Mouse (Mus musculus) c-Kit-positive CD71-negative TER-119-negative erythroid progenitor cells, embryonic 14.5 days (primary cell): ENCODE data around the gene Gm20388.

Experiments used
- DNase-seq: peaks from one replicate; pipeline ENCODE4 v3.0.0-alpha.2; 2013; ENCODE audit warnings: low read depth

Gene Gm20388

DNA sequence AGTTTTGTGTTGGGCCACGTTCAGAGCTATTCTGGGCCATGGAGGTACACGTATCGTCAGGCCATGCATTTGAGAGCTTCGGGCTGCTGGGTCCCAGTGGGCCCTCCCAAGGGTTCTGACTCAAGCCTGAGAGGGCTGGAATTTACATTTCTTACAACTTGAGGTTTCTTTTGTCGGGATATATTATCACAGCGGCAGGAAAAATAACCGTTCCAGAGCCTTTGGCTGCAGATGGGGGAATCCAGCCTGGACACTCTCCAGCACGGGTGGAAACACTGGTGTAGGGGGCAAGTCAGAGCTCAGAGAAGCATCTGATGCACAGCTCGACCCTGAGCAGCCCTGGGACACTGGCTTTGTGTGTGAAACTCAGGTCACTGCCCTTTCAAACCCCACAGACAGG is 2192.6 kb downstream of the Gm20388 start:
- DNase-seq = no peak

DNA sequence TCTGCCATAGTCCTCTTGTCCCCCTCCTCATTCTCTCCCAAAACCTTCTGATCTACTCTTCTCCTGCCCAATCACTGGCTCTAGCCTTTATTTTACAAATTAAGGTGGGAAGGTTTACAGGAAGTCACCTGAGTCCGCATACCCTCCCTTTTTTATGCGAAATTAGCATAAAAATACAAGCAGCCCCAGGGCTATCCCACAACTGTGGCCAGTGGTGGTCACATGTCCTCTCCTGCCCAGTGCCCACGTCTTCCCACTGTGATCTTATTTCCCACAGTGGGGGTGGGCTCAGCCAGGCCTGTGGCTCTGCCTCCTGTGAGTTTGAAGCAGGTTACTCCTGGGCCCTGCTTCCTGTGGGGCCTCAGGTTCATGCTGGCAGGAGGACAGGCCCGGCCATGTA is 2194.0 kb downstream of the Gm20388 start:
- DNase-seq = no peak

DNA sequence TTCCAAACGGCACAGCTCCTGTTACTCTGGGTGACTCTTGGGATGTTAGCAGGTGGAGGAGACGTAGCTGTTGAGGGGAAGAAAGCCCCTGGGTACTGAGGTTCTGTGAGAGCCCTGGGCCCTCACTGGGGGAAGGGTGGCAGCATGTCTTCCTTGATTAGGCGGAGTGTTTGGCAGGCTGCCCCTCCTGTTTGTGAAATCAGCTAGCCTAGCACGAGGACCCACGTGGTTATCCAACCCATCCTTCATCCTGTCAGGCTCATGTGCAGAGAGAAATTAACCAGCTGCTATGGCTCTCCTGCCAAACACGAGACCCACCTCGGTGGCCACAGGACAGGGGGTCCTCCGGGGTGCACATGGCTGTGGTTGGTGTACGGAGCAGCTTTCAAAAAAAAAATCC is 2195.6 kb downstream of the Gm20388 start:
- DNase-seq = no peak

DNA sequence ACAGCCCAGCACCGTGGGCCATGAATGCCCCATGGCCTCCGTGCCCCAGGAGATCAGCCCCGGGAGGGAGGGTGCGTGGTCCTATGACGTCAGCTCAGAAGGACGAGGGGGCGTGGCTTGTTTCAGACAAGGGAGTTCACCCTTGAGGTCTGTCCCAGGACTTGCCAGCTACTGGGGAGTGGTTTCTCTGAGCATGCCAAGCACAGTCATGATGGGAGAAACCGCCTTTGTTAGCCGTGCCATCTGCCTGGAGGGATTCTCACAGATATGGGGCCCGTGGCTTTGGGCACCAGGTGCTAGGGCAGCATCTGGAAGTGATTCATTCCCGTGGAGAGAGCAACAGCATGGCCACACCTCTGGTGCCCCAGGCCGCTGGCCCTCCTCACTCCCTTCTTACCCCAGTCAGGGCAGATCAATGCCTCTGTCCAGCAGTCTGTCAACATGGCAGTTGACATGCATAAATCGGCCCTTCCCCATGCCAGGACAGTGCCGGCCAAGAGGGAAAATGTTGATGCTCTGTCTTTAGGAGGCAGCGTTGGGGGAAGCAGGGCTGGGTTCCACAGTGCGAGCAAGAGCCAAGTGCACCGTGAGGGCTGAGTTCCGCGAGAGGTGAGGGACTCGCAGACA is 2199.7 kb downstream of the Gm20388 start:
- DNase-seq = no peak

DNA sequence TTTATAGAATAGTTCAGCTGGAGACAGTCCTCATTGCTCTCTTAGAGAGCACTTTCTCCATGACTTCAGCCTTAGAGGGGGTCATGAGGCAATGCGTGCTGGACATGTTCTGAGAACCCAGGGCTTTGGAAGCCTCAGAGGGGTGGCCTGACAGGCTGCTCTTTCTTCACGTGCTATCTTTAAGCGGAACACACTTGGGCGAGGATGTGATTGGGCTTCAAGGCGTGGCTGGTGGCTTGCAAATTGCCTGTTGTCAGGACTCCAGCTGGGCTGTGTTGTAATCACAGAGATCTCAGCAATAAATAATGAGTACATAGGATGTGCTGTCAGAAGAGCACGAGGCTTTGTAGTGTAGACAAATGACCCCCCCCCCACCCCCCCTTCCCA is 2200.2 kb downstream of the Gm20388 start:
- DNase-seq = no peak

DNA sequence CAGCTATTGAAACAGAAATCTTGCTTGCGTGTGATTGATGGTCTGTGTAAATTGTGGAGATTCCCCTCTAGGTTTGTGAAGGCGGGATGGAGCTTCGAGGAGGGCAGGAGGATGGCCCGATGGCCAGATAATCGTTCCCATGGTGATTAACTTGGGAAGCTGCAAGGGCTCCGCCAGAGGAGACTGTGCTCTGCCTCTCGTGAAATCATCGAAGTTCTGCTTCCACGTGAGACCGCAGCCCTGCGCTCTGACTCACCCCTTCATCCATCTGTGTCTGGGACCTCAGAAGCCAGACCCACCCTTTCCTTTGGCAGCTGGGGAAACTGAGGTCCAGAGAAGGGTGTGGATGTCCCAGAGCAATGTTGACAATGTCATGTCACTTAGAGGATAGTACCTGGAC is 2201.1 kb downstream of the Gm20388 start:
- no peak for DNase-seq

DNA sequence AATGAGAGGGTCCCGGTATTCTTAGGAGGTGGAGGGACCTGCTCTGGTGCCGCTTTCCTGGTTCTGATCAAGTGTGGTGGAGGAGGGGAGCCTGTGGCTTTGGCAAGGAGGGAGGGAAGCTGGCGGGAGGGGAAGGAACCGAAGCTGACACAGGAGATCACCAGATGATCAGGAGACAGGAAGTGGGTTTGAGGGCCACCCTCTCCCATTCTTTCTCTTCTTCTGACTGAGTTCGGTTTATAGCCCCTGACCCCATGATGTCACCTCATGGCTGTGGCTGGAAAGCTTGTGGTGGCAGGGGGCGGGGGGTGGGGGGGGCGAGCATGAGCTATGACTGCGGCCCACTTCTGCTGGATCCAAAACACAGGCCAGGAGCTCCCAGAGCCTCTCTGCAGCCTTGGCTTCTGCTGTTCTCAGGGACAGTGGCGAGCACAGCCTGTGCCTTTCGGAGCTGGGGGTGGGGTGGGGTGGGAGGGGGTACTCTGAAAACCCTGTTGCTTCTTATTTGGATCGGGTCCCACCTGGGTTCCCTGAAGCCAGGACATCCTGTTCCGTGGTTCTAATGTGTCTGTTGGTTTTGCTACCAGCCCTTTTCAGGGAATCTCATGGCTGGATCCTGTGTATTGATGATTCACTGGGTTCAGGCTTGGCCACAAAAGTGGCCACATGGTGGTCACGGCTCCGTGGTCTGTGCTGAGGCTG is 2201.8 kb downstream of the Gm20388 start:
- DNase-seq = peak; percentile 33

DNA sequence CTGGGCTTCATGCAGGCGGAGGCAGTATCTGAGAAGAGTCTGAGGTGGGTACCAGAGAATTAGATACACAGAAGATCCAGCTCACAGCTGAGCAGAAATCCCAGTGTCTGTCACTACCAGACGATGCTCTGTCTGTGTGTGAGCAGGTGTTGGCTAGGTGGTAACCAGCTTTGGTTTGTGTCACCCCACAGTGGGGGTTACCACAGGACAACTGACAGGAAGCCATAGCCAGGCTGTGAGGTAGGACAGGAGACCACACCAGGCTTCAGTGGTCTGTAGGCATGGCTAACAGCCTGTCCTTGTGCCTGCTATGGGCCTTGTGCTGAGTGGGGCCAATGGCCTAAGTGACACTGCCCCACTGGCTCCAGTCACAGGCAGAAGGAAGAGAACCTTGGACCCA is 2204.2 kb downstream of the Gm20388 start:
- no peak for DNase-seq

DNA sequence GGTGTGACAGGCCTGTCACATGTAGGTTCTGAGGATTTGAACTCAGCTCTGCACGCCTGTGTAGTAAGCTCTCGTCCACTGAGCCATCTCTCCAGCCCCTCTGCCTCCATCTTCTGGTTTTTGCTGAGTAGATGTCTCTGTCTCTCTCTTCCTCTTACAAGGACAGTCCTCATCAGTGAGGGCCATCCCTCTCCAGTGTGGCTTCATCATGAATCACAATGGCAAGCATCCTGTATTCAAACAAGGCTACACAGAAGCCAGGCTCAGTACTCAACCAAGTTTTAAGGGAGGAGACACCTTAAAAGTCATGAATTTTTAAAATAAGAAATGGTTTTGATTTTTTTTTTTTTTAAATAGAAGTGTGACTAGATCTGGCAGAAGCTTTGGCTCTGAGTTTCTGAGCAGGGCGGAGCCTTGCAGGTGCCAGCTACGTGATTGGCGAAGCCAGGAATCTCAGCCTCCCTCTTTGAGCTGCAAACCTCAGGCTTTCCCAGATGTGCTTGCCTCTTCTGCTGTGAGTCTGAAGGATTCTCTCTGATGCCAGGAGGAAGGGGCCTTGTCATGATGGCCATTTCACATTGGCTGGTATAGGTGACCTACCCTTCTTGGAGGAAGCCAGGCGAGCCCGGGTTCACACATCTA is 2206.2 kb downstream of the Gm20388 start:
- no peak for DNase-seq

DNA sequence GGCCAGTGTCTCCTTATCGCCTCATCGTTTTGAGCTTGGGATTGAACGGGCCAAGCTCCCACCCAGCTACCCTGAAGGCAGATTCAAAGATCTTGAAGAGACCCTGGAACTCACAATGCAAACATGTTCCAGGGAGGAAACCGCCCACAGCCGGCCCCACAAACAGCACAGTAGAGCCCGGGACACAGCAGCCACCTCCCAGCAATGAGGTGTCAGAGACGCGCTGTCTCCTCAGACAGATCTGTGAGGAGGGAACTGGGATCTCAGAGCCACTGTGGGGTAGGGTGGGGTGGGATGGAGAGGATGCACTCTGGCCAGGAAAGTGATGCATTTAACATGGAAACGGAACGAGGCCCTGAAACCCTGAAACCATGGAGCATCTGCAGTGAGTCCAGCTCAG is 2207.5 kb downstream of the Gm20388 start:
- no peak for DNase-seq

DNA sequence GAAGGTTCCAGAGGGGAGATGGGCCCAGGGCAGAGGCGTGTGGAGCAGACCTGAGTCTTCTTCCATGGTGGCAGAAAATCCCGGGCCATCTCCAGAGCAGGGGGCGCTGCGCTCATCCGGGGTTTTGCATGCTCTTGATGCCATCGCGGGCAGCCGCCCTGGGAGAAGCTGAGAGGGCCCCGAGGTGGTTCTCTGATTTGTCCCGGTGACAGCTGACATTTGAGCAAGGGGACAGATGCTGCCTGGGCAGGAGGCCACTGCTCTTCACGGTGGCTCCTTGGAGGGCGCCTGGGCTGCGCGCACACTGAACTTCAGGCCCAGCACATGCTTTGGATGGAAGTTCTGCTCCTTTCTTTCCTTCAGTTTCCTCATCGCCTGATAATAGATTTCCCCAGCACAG is 2207.9 kb downstream of the Gm20388 start:
- no peak for DNase-seq

DNA sequence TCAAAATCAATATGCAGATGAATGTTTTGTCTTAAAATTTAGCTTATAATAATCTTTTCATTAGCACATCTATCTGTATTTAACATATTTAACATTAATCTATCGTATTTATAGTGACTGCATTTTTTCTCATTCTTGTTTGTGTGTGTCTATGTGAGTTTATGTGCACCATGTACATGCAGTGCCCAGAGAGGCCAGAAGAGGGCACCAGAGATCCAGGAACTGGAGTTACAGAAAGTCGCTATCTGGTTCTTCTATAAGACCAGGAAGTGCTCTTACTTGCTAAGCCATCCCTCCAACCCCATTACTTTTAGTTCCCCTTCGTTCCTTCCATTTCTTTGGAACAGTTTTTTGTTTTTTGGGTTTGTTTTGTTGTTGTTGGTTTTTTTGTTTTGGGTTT is 2213.7 kb downstream of the Gm20388 start:
- no peak for DNase-seq

DNA sequence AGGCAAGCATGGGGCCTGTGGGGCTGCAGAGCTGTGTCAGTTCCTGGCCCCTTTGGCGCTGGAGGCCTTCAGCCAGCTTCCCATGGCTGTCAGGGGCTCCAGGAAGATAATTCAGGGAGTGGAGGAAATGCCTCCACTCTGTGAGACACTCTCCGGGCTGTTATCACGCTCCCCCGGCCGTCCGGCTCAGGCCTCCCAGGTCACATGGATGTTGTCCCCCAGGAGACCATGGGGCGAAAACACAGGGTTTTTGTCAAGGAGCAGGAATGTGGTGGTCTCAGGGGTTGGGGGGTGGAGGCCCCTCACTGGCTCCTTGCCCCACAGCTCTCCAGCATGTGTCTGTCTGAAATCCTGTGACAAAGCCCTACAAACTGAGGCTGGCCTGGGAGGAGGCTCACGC is 2216.0 kb downstream of the Gm20388 start:
- DNase-seq = no peak

DNA sequence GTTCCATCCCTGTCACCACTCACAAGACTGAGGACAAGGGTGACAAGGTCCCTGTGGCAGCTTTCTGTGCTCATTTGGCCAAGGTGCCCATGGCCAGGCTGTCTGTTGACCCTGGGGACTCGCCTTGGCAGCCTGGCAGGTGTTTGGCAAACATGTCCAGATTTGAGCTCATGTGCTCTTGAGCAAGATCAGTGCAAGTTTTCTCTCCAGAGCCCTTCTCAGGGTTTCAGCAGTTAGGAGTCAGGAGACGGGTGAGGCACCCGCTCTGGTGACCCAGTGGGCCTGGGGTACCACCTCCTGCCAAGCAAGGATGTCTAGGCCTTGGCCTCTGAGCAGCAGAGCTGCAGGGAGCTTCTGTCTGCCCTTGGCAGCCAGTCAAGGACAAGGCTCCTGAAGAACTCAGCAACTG is 2223.5 kb downstream of the Gm20388 start:
- no peak for DNase-seq

DNA sequence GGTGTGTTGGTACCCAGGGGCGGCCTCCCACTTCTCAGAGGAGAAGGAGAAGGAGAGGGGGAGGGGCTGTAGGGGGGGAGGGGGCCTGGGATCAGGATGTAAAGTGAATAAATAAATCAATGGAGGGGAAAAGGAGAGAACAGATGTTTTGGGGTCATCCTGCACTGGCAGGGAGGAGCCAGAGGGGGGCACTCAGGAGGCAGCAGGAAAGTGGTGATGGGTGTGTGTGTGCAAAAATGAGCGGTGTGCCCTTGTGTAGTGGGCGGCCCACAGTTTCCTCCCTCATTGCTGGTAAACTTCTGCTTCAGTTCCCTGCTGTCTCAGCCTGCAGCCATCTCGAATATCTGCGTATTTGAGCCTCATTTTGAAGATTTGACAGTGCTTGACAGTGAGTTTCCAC is 2224.9 kb downstream of the Gm20388 start:
- no peak for DNase-seq

DNA sequence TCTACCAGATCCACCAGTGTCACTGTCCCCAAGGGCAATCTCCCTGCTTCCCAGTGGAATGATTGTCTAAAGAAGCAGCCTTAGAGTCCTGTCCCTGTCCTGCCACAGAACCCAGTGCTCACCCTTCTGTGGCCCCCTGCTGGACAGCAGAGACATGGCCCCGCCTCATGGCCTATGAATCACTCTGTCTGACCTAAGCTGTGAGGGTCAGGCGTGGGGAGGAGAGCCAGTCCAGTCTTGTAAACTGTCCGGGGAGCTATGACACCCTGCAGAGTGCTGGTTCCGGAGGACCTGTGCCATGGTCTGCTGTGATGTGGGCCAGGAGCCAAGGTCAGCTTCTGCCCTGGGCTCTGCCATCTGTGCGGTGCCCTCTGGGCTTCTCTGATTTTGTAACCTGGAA is 2229.1 kb downstream of the Gm20388 start:
- DNase-seq = peak; percentile 36

DNA sequence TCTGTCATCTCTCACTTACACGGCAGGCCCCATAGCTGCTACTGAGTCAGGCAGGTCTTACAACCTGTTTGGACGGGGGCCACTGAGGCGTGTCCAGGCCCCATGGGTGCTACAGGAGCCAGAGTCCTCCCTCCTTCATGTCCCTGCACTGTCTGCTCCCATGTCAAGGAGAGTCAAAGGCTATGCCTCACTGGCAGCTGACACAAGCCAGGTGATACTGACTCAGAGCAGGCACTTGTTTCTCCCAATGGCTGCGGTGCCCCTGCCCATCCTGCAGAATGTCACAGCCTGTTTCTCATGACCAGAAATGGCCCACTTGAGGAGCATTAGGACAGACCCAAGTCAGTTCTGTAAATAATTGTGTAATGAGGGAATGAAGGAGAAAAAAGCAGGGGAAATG is 2229.8 kb downstream of the Gm20388 start:
- no peak for DNase-seq

DNA sequence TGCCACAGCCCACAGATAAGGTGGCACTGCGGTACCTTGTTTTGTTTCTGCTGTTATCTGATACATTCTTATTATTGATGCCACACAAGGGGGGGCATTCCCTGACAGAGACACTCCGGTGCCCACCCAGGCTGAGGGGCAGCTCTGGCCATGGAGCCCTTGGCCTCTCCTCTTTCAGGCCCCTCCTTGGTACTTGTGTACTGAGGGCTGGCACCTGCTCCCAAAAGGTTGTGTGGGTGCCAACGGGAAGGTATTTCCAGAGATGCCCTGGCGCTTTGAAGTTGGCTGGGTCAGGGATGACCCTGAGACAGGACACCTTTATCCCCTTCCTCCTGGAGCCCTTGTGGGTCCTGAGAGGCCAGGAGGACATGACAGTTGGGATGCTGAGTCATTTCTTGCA is 2231.8 kb downstream of the Gm20388 start:
- no peak for DNase-seq

DNA sequence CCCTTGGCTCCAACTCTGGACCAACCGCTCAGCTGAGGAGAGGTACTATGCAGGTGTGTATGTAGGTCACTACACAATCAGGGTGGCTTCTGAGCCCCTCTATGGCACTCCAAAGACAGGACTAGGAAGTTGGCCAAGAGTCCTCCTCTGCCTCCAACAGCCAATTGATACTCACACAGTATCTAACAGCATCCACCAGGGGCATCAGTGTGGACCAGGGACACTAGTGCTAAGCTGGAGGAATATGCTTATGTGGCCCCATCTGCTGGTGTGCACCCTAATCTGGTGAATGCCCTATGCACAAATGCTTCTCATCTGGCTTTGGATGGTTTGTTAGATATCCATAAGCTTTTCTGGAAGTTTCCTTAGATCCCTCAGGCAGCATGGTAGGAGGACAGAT is 2232.6 kb downstream of the Gm20388 start:
- DNase-seq = no peak

DNA sequence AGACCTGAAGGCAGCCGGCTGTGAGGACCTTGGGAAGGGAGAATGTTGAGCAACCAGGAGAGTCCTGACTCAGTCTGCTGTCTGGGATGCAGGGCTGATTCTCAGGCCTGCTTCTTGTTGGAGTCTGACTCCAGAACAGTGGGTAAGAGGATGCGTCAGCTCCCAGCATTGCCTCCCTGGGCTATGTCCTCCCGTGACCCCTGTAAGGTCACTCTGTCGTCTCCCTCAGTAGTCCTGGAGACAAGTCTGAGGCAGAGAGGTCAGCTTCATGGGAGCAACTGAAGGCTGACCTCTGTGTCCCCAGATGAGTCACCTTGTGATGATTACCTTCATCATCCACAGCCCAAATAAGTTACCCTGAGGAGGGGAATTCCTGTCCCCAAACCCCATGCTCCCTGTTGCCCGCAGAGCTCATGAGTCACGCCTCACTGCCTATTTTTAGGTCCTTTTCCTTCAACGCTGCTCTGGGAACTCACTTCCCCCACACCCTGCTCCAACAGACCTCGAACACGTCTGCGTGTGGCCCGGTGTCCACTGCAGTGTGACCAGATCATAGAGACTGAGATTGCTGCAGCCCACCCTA is 2234.2 kb downstream of the Gm20388 start:
- no peak for DNase-seq

DNA sequence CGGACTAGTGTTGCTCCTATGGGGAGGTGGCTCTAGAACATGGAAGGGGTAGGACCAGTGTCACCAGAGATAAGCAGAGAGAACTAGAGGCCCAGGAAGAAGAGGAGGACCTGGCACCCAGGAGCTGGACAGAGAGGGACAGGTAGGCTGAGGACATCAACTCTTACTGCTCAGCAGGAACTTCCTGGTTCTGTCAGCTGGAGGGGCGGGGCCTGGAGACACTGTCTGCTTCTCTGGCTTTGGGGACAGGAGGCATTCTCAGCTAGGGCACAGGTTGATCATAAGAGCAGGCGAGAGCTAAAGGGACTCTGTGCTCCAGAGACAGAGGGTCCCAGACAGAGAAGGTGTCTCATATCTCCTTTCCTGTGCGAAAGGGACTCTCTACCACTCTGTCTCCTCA is 2238.4 kb downstream of the Gm20388 start:
- DNase-seq = no peak

DNA sequence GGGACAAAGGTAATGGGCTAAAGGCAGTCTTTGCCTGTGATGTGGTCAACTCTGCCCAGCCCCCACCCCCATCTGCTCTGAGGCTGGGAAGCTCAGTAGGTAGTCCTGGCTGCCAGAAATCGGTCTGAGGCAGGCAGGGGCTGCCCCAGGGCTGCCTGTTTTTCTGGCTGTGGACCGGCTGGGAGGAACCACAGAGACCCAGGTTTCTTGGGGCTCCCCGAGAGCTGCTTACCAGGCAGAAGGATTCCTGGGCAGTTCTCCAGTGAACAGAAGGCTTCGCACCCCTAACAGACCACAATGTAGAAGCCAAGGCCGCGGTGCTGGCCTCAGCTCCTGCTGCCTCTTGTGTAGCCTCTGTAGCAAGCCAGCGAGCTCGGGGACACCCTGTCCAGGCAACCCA is 2239.0 kb downstream of the Gm20388 start:
- DNase-seq = no peak

DNA sequence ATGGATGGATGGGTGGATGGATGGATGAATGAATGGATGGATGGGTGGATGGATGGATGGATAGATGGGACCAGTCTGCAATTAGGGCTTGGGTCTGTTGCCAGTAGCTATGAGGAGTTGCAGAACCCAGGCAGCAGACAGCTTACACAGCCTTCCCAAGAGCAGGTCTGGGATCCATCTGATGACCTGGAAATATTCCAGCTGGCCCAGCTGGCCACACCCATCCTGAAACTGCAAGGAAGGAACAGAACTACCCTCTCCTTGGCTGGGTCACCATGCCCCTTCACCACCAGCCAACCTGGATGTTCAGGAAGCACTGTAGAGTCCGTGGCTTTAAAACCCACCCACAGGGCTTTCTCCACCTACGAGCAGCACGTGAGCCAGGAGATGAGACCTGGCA is 2240.9 kb downstream of the Gm20388 start:
- DNase-seq = no peak
